Mouse (Mus musculus) urinary bladder, postnatal 0 days (tissue): ENCODE measurements around the gene Isg15. TPM values are rescaled to one million over a fixed set of nuclear protein-coding genes. Genes with fewer than 3 reads are reported as not detected.

ENCODE experiments used
- microRNA-seq: library from miRNA; unstranded; fragments of <30 nt; microRNA quantifications from one replicate; pipeline ENCODE4, GENCODE M21; 2016
- polyA plus RNA-seq: library from polyadenylated mRNA; unstranded; fragments of >200 nt; fragmentation: Nextera tagmentation; extraction: Ambion mirVana; gene quantifications from 2 replicates; pipeline ENCODE4 v1.2.1, GENCODE M21; 2015

Gene Isg15
- polyA plus RNA-seq, result 5.7 and 11.4 TPM in 2 replicates

GRCm38 (mm10) chr4:156200623-156201475 is at the start of gene Isg15:
Isg15 (minus strand) TSS chr4:156200818.

GRCm38 (mm10) chr4:156235808-156236533 is 35.4 kb upstream of the Isg15 start, which contains the start of gene Noc2l:
Noc2l (plus strand) TSS chr4:156236010.

GRCm38 (mm10) chr4:156234701-156235213 is 34.1 kb upstream of the Isg15 start, which contains the start of gene Plekhn1:
Plekhn1 (minus strand) TSS chr4:156234857.

GRCm38 (mm10) chr4:156215649-156216048 is 15.0 kb upstream of the Isg15 start, which contains the start of gene Perm1:
Perm1 (plus strand) TSS chr4:156215868.

GRCm38 (mm10) chr4:156203001-156203412 is 2.4 kb upstream of the Isg15 start, which contains the start of gene AW011738:
AW011738 (plus strand) TSS chr4:156203304.

GRCm38 (mm10) chr4:156197131-156197828 is 3.3 kb downstream of the Isg15 start, which contains the start of gene Agrn:
Agrn (minus strand) TSS chr4:156197488.

Small RNA genes lying within 50 kb of the gene (microRNA-seq; reads per million reads assigned to microRNA genes)
- gene Mir7658, result 1.5 reads per million

Other genes with a start within 250 kb of the Isg15 start
- gene C1qtnf12, start 238.5 kb downstream of the Isg15 start, polyA plus RNA-seq, result 32.4 and 35.1 TPM in 2 replicates
- gene B3galt6, start 208.2 kb downstream of the Isg15 start, polyA plus RNA-seq, result 9.5 and 10.8 TPM in 2 replicates
- gene Sdf4, start 207.9 kb downstream of the Isg15 start, polyA plus RNA-seq, result 117 and 120 TPM in 2 replicates
- gene Tnfrsf4, start 187.0 kb downstream of the Isg15 start, polyA plus RNA-seq, result 0.46 and 0.61 TPM in 2 replicates
- 1.2 and 1.8 TPM in 2 replicates for gene Tnfrsf18, start 174.7 kb downstream of the Isg15 start, polyA plus RNA-seq
- gene Ttll10, start 141.4 kb downstream of the Isg15 start, polyA plus RNA-seq, result 1.7 and 2.4 TPM in 2 replicates
- 5.8 and 6.9 TPM in 2 replicates for gene 9430015G10Rik, start 90.8 kb downstream of the Isg15 start, polyA plus RNA-seq
- gene Rnf223, start 70.3 kb downstream of the Isg15 start, polyA plus RNA-seq, result 1.2 and 1.4 TPM in 2 replicates
- gene Agrn, start 3.3 kb downstream of the Isg15 start, polyA plus RNA-seq, result 21.2 and 22.6 TPM in 2 replicates
- gene AW011738, start 2.5 kb upstream of the Isg15 start, polyA plus RNA-seq, result 0.70 and 0.96 TPM in 2 replicates
- gene Perm1, start 15.1 kb upstream of the Isg15 start, polyA plus RNA-seq, result 0.17 and 0.35 TPM in 2 replicates
- gene Plekhn1, start 34.0 kb upstream of the Isg15 start, polyA plus RNA-seq, result 12.3 and 12.7 TPM in 2 replicates
- 35.2 and 35.4 TPM in 2 replicates for gene Noc2l, start 35.2 kb upstream of the Isg15 start, polyA plus RNA-seq
- gene Samd11, start 54.8 kb upstream of the Isg15 start, polyA plus RNA-seq, result 0.89 and 0.91 TPM in 2 replicates
- gene Vmn2r-ps159, start 130.3 kb upstream of the Isg15 start, polyA plus RNA-seq, result not detected in 2 replicates